Mouse (Mus musculus) heart, embryonic 16.5 days (tissue): ENCODE data around the gene Irf9. TPM values are rescaled to one million over a fixed set of nuclear protein-coding genes. Genes with fewer than 3 reads are reported as not detected.

ENCODE experiments used
- ATAC-seq: fragments of 200-750 bp; cut with Nextera tagmentation; replicated peaks from 2 replicates; pipeline ENCODE4 v1.8.0; 2017; ENCODE audit warnings: moderate number of reproducible peaks; ENCODE audit not compliant: insufficient read depth, low FRiP score; ENCODE audit errors: extremely low read depth
- H3K27ac ChIP-seq: fragments of 300-500 bp; sonication (generic); 2 replicates; pipeline ENCODE4 v1.5.1; 2014; ENCODE audit warnings: mild to moderate bottlenecking, low read length, control low read depth, moderate library complexity
- H3K27me3 ChIP-seq: fragments of 300-500 bp; sonication (generic); 2 replicates; pipeline ENCODE4 v1.6.1; 2014; ENCODE audit warnings: low read length, mixed read lengths; ENCODE audit not compliant: control insufficient read depth, insufficient read depth
- H3K36me3 ChIP-seq: fragments of 300-500 bp; sonication (generic); 2 replicates; pipeline ENCODE4 v1.6.1; 2014; ENCODE audit not compliant: control insufficient read depth, insufficient read depth
- H3K4me1 ChIP-seq: fragments of 300-500 bp; sonication (generic); 2 replicates; pipeline ENCODE4 v1.6.1; 2014; ENCODE audit warnings: low read length, mixed read lengths; ENCODE audit not compliant: control insufficient read depth, insufficient read depth
- H3K4me2 ChIP-seq: fragments of 300-500 bp; sonication (generic); 2 replicates; pipeline ENCODE4 v1.6.1; 2014; ENCODE audit warnings: low read depth, mild to moderate bottlenecking, control low read depth, low read length
- H3K4me3 ChIP-seq: fragments of 300-500 bp; sonication (generic); 2 replicates; pipeline ENCODE4 v1.5.1; 2014; ENCODE audit warnings: mild to moderate bottlenecking, control low read depth, low read length
- H3K9ac ChIP-seq: fragments of 300-500 bp; sonication (generic); 2 replicates; pipeline ENCODE4 v1.6.1; 2014; ENCODE audit warnings: low read length, control low read depth
- H3K9me3 ChIP-seq: fragments of 300-500 bp; sonication (generic); replicated peaks from 2 replicates; pipeline ENCODE4 v1.6.1; 2016; ENCODE audit warnings: low read length; ENCODE audit not compliant: control insufficient read depth
- WGBS: fragments of 180-500 bp; shearing (Covaris S2); extraction: QIAGEN DNeasy Blood & Tissue Kit; methylation state at CpG from one replicate; pipeline ENCODE4 v1.1.7; 2014; 5-methylcytosine and 5-hydroxymethylcytosine counted together
- polyA plus RNA-seq: library from polyadenylated mRNA; unstranded; fragments of >200 nt; fragmentation: Nextera tagmentation; extraction: Ambion mirVana; gene quantifications from 2 replicates; pipeline ENCODE4 v1.2.1, GENCODE M21; 2015

Gene Irf9
- polyA plus RNA-seq, 1 experiment from 2014 or later, result 15.3 TPM

- Histone ChIP-seq H3K27ac (peak overlapping the region; percentile 88), H3K4me2 (peak overlapping the region; percentile 80), H3K9ac (peak overlapping the region; percentile 76), H3K9me3 (no peaks in the 10 kb centered on the region), H3K36me3 (peaks cover 53% of the 10 kb centered on the region), H3K4me3 (peak overlapping the region; percentile 62), H3K27me3 (no peaks in the 10 kb centered on the region), H3K4me1 (peaks cover 5% of the 10 kb centered on the region)
- ATAC-seq, result peak; percentile 90
- WGBS, result 15% methylated on average over 19 of the region's 19 CpGs
Observed at GRCm38 (mm10) chr14:55603633-55604576, 534 bp downstream of the Irf9 start.

GRCm38 (mm10) chr14:55604823-55605222 lies 1.5 kb downstream of the Irf9 start:
- peaks cover 53% of the 10 kb centered on the region for H3K36me3 ChIP-seq
- H3K9ac ChIP-seq, result no peak overlapping the region
- no peaks in the 10 kb centered on the region for H3K27me3 ChIP-seq
- peaks cover 5% of the 10 kb centered on the region for H3K4me1 ChIP-seq
- peak overlapping the region; percentile 80 for H3K4me2 ChIP-seq
- WGBS, result 92% methylated on average over 11 of the region's 11 CpGs
- H3K27ac ChIP-seq, result no peak overlapping the region; the same call in 1 of the 2 replicates
- peak overlapping the region; percentile 62 for H3K4me3 ChIP-seq
- no peaks in the 10 kb centered on the region for H3K9me3 ChIP-seq
- no peak for ATAC-seq

GRCm38 (mm10) chr14:55605743-55606459 lies 2.5 kb downstream of the Irf9 start:
- no peak for ATAC-seq
- H3K36me3 ChIP-seq, result peaks cover 51% of the 10 kb centered on the region
- H3K9ac ChIP-seq, result no peak overlapping the region

GRCm38 (mm10) chr14:55608339-55608738 lies 5.0 kb downstream of the Irf9 start:
- no peak for ATAC-seq
- H3K27me3 ChIP-seq, result no peaks in the 10 kb centered on the region
- peaks cover 34% of the 10 kb centered on the region for H3K36me3 ChIP-seq
- H3K9ac ChIP-seq, result no peak overlapping the region
- H3K4me1 ChIP-seq, result peaks cover 5% of the 10 kb centered on the region
- H3K9me3 ChIP-seq, result no peaks in the 10 kb centered on the region
- no peak overlapping the region for H3K27ac ChIP-seq
- no peak overlapping the region for H3K4me2 ChIP-seq
- 93% methylated on average over 6 of the region's 6 CpGs for WGBS
- H3K4me3 ChIP-seq, result no peak overlapping the region

More at GRCm38 (mm10) chr14:55605743-55606459, 2.5 kb downstream of the Irf9 start:
- WGBS, result 82% methylated on average over 16 of the region's 16 CpGs
- Histone ChIP-seq H3K4me3 (no peak overlapping the region), H3K27ac (no peak overlapping the region), H3K27me3 (no peaks in the 10 kb centered on the region), H3K4me1 (peaks cover 5% of the 10 kb centered on the region), H3K4me2 (no peak overlapping the region), H3K9me3 (no peaks in the 10 kb centered on the region)

GRCm38 (mm10) chr14:55613346-55613745 lies 10.0 kb downstream of the Irf9 start:
- Histone ChIP-seq H3K4me3 (no peak overlapping the region), H3K36me3 (peaks cover 14% of the 10 kb centered on the region; the same call in 1 of the 2 replicates), H3K4me2 (no peak overlapping the region), H3K27me3 (no peaks in the 10 kb centered on the region), H3K27ac (no peak overlapping the region), H3K9me3 (no peaks in the 10 kb centered on the region), H3K9ac (no peak overlapping the region), H3K4me1 (peaks cover 7% of the 10 kb centered on the region)
- 38% methylated on average over 6 of the region's 6 CpGs for WGBS
- no peak for ATAC-seq

GRCm38 (mm10) chr14:55614565-55615178 lies 11.3 kb downstream of the Irf9 start:
- H3K9ac ChIP-seq, result no peak overlapping the region
- no peaks in the 10 kb centered on the region for H3K9me3 ChIP-seq
- no peak for ATAC-seq
- peaks cover 10% of the 10 kb centered on the region for H3K4me1 ChIP-seq
- no peaks in the 10 kb centered on the region for H3K27me3 ChIP-seq
- 0 out of 2 replicates have a peak, but pooled peaks cover 2% of the 10 kb centered on the region for H3K36me3 ChIP-seq
- no peak overlapping the region for H3K27ac ChIP-seq
- no peak overlapping the region for H3K4me3 ChIP-seq
- no peak overlapping the region for H3K4me2 ChIP-seq
- WGBS, result 64% methylated on average over 7 of the region's 7 CpGs

GRCm38 (mm10) chr14:55615876-55616275 lies 12.5 kb downstream of the Irf9 start:
- 53% methylated on average over 2 of the region's 2 CpGs for WGBS

GRCm38 (mm10) chr14:55616844-55617243 lies 13.5 kb downstream of the Irf9 start:
- 84% methylated on average over 2 of the region's 2 CpGs for WGBS
- Histone ChIP-seq H3K4me2 (no peak overlapping the region), H3K4me1 (peaks cover 10% of the 10 kb centered on the region), H3K27me3 (no peaks in the 10 kb centered on the region), H3K36me3 (no peaks in the 10 kb centered on the region), H3K4me3 (no peak overlapping the region), H3K9ac (no peak overlapping the region), H3K27ac (no peak overlapping the region), H3K9me3 (no peaks in the 10 kb centered on the region)
- no peak for ATAC-seq

More at GRCm38 (mm10) chr14:55615876-55616275, 12.5 kb downstream of the Irf9 start:
- no peaks in the 10 kb centered on the region for H3K27me3 ChIP-seq
- H3K27ac ChIP-seq, result no peak overlapping the region
- H3K4me2 ChIP-seq, result no peak overlapping the region
- no peak for ATAC-seq
- H3K9ac ChIP-seq, result no peak overlapping the region
- H3K4me3 ChIP-seq, result no peak overlapping the region
- peaks cover 10% of the 10 kb centered on the region for H3K4me1 ChIP-seq
- H3K36me3 ChIP-seq, result no peaks in the 10 kb centered on the region
- no peaks in the 10 kb centered on the region for H3K9me3 ChIP-seq
